Mouse (Mus musculus): Measurements from ENCODE around the gene Ythdf2.

- TF ChIP-seq CTCF (IDR thresholded peaks at IDR 0.05; ENCODE audit: control insufficient read depth, insufficient read depth, low read length) (no peak), POLR2A (IDR thresholded peaks at IDR 0.05; ENCODE audit: borderline replicate concordance, control insufficient read depth, low read depth, low read length) (no peak)
Measured at GRCm38 (mm10) chr4:132207280-132207679, 4.8 kb downstream of the Ythdf2 start.

Data from bone marrow, adult 2 months (tissue).